Mouse (Mus musculus) left cerebral cortex, adult 8-10 months (tissue): ENCODE results near the gene Amacr. TPM values are rescaled to one million over a fixed set of nuclear protein-coding genes. Genes with fewer than 3 reads are reported as not detected.

Experiments used
- total RNA-seq, 4 experiments: library from RNA; stranded (reverse); gene quantifications; 2 replicates each; pipeline ENCODE4 v1.2.4; 2022

Amacr gene
- total RNA-seq, 4 experiments from 2014 or later, result 8.9 to 14.0 (median 11.3) TPM

Other genes starting within 250 kb of the Amacr start
- gene C1qtnf3, start 29.4 kb upstream of the Amacr start, total RNA-seq, result under 1 TPM in 1 of 4 experiments, not detected in 3; 0.27 TPM
- gene Slc45a2, start 19.0 kb downstream of the Amacr start, total RNA-seq, result not detected
- 1 to 10 TPM; 1.8 to 3.2 (median 2.4) TPM for gene Rxfp3, start 56.2 kb downstream of the Amacr start, total RNA-seq
- gene Adamts12, start 83.0 kb downstream of the Amacr start, total RNA-seq, result under 1 TPM; 0.23 to 0.39 (median 0.25) TPM